Mouse (Mus musculus): ENCODE results near the gene Zfp963. TPM values are rescaled to one million over a fixed set of nuclear protein-coding genes. Genes with fewer than 3 reads are reported as not detected.

Gene Zfp963
- polyA plus RNA-seq, 1 experiment from 2014 or later: 4.2 TPM

DNA sequence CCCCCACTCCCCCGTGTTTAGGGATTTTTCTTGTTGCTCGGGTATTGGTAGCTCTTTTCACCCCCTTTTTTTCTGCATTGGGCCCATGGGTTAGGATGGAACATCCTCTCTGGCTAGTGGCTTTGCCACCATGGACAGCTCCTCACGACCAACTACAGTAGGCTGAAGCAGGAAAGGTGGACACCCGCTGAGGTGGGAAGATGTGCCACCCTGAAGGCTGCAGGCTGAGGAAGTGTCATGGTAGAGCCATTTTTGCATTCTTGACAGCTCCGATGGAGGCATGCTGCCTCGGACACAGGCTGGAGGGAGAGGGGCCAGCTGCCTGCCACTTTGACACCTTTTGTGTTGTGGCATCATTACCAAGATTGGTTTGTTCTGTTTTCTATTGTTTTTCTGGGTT lies 48.0 kb downstream of the Zfp963 start:
- peaks cover 2% of the 10 kb centered on the region for H3K9me3 ChIP-seq (ENCODE audit: control insufficient read depth, low read length)
- H3K4me1 ChIP-seq (ENCODE audit: control insufficient read depth in 2 of 2, insufficient read depth in 2 of 2, low read length in 2 of 2): no peaks in the 10 kb centered on the region
- ATAC-seq (ENCODE audit: insufficient number of reproducible peaks, insufficient read depth, low FRiP score, low read depth): no peak
- peaks cover 43% of the 10 kb centered on the region for H3K36me3 ChIP-seq (ENCODE audit: control insufficient read depth, insufficient read depth, low read length)
- H3K27me3 ChIP-seq (ENCODE audit: control insufficient read depth, insufficient read depth, low read length): no peaks in the 10 kb centered on the region
- H3K4me2 ChIP-seq (ENCODE audit: low read length): no peak overlapping the region
- no peak overlapping the region for H3K27ac ChIP-seq (replicated peaks in 1 of 2; ENCODE audit: control insufficient read depth in 1 of 2, insufficient read depth in 1 of 2, low read depth in 2 of 2, low read length in 2 of 2)
- no peak overlapping the region for H3K9ac ChIP-seq (ENCODE audit: low read length)
- H3K4me3 ChIP-seq (ENCODE audit: control insufficient read depth in 1 of 2, insufficient read depth in 1 of 2, low read depth in 1 of 2, low read length in 2 of 2): no peak overlapping the region
- WGBS: 68% methylated on average over 6 of the region's 6 CpGs

Other genes with a start within 250 kb of the Zfp963 start
- gene Gm7697, start 227.0 kb downstream of the Zfp963 start, polyA plus RNA-seq (2014; fragmentation: Nextera tagmentation; extraction: Ambion mirVana): not detected in 2 replicates
- 14.1 and 15.7 TPM in 2 replicates for gene Zfp868, start 124.4 kb downstream of the Zfp963 start, polyA plus RNA-seq (2014; fragmentation: Nextera tagmentation; extraction: Ambion mirVana)
- 2.0 and 2.1 TPM in 2 replicates for gene Zfp964, start 95.5 kb downstream of the Zfp963 start, polyA plus RNA-seq (2014; fragmentation: Nextera tagmentation; extraction: Ambion mirVana)
- 19.9 and 20.8 TPM in 2 replicates for gene Zfp869, start 39.2 kb downstream of the Zfp963 start, polyA plus RNA-seq (2014; fragmentation: Nextera tagmentation; extraction: Ambion mirVana)
- gene Gm20422, start 24.9 kb upstream of the Zfp963 start, polyA plus RNA-seq (2014; fragmentation: Nextera tagmentation; extraction: Ambion mirVana): 0.98 TPM in 1 of 2 replicates, not detected in the other
- gene Atp13a1, start 41.2 kb upstream of the Zfp963 start, polyA plus RNA-seq (2014; fragmentation: Nextera tagmentation; extraction: Ambion mirVana): 25.0 and 27.2 TPM in 2 replicates
- gene Zfp866, start 41.2 kb upstream of the Zfp963 start, polyA plus RNA-seq (2014; fragmentation: Nextera tagmentation; extraction: Ambion mirVana): 17.3 and 18.7 TPM in 2 replicates
- gene Gmip, start 58.7 kb upstream of the Zfp963 start, polyA plus RNA-seq (2014; fragmentation: Nextera tagmentation; extraction: Ambion mirVana): 6.2 and 7.3 TPM in 2 replicates
- 0.19 and 0.24 TPM in 2 replicates for gene Lpar2, start 72.5 kb upstream of the Zfp963 start, polyA plus RNA-seq (2014; fragmentation: Nextera tagmentation; extraction: Ambion mirVana)
- 3.2 and 5.0 TPM in 2 replicates for gene Pbx4, start 82.5 kb upstream of the Zfp963 start, polyA plus RNA-seq (2014; fragmentation: Nextera tagmentation; extraction: Ambion mirVana)
- gene Cilp2, start 137.7 kb upstream of the Zfp963 start, polyA plus RNA-seq (2014; fragmentation: Nextera tagmentation; extraction: Ambion mirVana): 0.30 and 0.42 TPM in 2 replicates
- gene Tssk6, start 152.2 kb upstream of the Zfp963 start, polyA plus RNA-seq (2014; fragmentation: Nextera tagmentation; extraction: Ambion mirVana): 1.5 and 1.8 TPM in 2 replicates
- 409 and 446 TPM in 2 replicates for gene Ndufa13, start 152.6 kb upstream of the Zfp963 start, polyA plus RNA-seq (2014; fragmentation: Nextera tagmentation; extraction: Ambion mirVana)
- 5.6 and 8.4 TPM in 2 replicates for gene Yjefn3, start 152.7 kb upstream of the Zfp963 start, polyA plus RNA-seq (2014; fragmentation: Nextera tagmentation; extraction: Ambion mirVana)
- gene Gatad2a, start 246.4 kb upstream of the Zfp963 start, polyA plus RNA-seq (2014; fragmentation: Nextera tagmentation; extraction: Ambion mirVana): 52.2 and 53.3 TPM in 2 replicates

Data from heart, embryonic 14.5 days (tissue).